In the genomic region with DNA sequence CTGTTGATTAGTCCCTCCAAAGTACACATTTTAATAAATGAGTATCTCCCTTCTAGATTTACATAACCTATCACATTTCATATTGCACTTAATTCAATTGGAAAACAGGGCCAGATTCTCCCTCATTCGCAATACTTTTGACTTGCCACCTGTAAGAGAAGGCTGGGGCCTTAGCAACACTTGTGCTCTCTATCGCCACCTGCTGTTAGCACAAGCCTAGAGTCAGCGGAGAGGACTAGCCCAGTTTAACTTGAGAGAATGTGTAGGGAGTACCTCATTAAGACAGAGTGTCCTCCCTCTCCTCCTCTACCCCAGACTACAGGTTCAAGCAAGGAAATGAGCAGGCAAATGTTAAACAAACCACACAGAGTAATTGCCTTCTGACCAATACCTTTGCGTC, we compare ENCODE assay signal across 8 mouse cellular contexts. TPM values are rescaled to one million over a fixed set of nuclear protein-coding genes. Genes with fewer than 3 reads are reported as not detected.
A peak's percentile ranks its signal among the peaks of the same experiment; 100 is the strongest.
DNase-seq lines count a peak whose midpoint lies in the region; ATAC-seq and TF ChIP-seq lines count a peak whose summit lies in the region.

No protein-coding gene starts in this region.

- no peaks in the 10 kb centered on the region for H3K27me3 ChIP-seq in kidney, embryonic 16.5 days (ENCODE audit: insufficient read depth, low read length)
- peaks cover 17% of the 10 kb centered on the region for H3K27me3 ChIP-seq in liver, embryonic 11.5 days (replicated peaks; ENCODE audit: control insufficient read depth, insufficient read depth, low read length)
- no peaks in the 10 kb centered on the region for H3K27me3 ChIP-seq in neural tube, embryonic 14.5 days (ENCODE audit: control insufficient read depth, insufficient read depth, low read length)
- H3K27me3 ChIP-seq in testis, adult 2 months (ENCODE audit: control insufficient read depth, insufficient read depth, low read length): no peaks in the 10 kb centered on the region

- no peak overlapping the region for H3K9ac ChIP-seq in kidney, embryonic 16.5 days (replicated peaks; ENCODE audit: low read length)
- H3K9ac ChIP-seq in liver, embryonic 11.5 days (ENCODE audit: low read depth, low read length): no peak overlapping the region
- H3K9ac ChIP-seq in neural tube, embryonic 14.5 days (replicated peaks; ENCODE audit: low read depth, low read length): no peak overlapping the region

- peaks cover 34% of the 10 kb centered on the region for H3K4me1 ChIP-seq in kidney, embryonic 16.5 days (ENCODE audit: insufficient read depth, low read length)
- H3K4me1 ChIP-seq in liver, embryonic 11.5 days (replicated peaks; ENCODE audit: control insufficient read depth, insufficient read depth, low read length): peaks cover 3% of the 10 kb centered on the region; the same call in 1 of the 2 replicates
- H3K4me1 ChIP-seq in neural tube, embryonic 14.5 days (ENCODE audit: control insufficient read depth, insufficient read depth, low read length): peaks cover 3% of the 10 kb centered on the region; the same call in 1 of the 2 replicates
- no peaks in the 10 kb centered on the region; the same call in 1 of the 2 replicates for H3K4me1 ChIP-seq in testis, adult 2 months (ENCODE audit: control insufficient read depth, insufficient read depth, low read length)

- peak; percentile 68 for DNase-seq in kidney, adult 11 months
- DNase-seq in cerebellum, postnatal 25 days: peak; percentile 69 to 86
- peak; percentile 90 for DNase-seq in gastrocnemius, adult 18-20 months (ENCODE audit: low spot score)
- DNase-seq in kidney, adult 8-10 months: peak; percentile 72 to 86
- no peak for DNase-seq in liver, embryonic 11.5 days (ENCODE audit: low spot score)

- no peak for TF ChIP-seq POLR2A in testis, adult 2 months (IDR thresholded peaks at IDR 0.05; ENCODE audit: control insufficient read depth, low read depth, low read length)

- no peak overlapping the region for H3K4me2 ChIP-seq in kidney, embryonic 16.5 days (replicated peaks; ENCODE audit: low read depth, low read length)
- no peak overlapping the region for H3K4me2 ChIP-seq in liver, embryonic 11.5 days
- H3K4me2 ChIP-seq in neural tube, embryonic 14.5 days (ENCODE audit: low read depth, low read length): no peak overlapping the region

- no peak for ATAC-seq in kidney, embryonic 16.5 days (ENCODE audit: low FRiP score, low TSS enrichment)
- peak; percentile 57; the same call in 1 of the 2 replicates for ATAC-seq in liver, embryonic 11.5 days (replicated peaks; ENCODE audit: low FRiP score)
- peak; percentile 50; the same call in 1 of the 2 replicates for ATAC-seq in neural tube, embryonic 14.5 days (ENCODE audit: low read depth)

- no peak overlapping the region for H3K4me3 ChIP-seq in kidney, embryonic 16.5 days (ENCODE audit: low read length)
- H3K4me3 ChIP-seq in liver, embryonic 11.5 days (ENCODE audit: low read depth, low read length): no peak overlapping the region
- H3K4me3 ChIP-seq in neural tube, embryonic 14.5 days (ENCODE audit: low read depth, low read length): no peak overlapping the region
- no peak overlapping the region for H3K4me3 ChIP-seq in testis, adult 2 months (ENCODE audit: control insufficient read depth, low read depth, low read length)

- H3K27ac ChIP-seq in kidney, embryonic 16.5 days (ENCODE audit: low read length): no peak overlapping the region
- no peak overlapping the region for H3K27ac ChIP-seq in liver, embryonic 11.5 days (ENCODE audit: low read depth, low read length)
- no peak overlapping the region for H3K27ac ChIP-seq in neural tube, embryonic 14.5 days (ENCODE audit: low read depth, low read length)
- no peak overlapping the region for H3K27ac ChIP-seq in testis, adult 2 months (ENCODE audit: control insufficient read depth, insufficient read depth, low read depth, low read length)

- H3K9me3 ChIP-seq in kidney, embryonic 16.5 days (ENCODE audit: low read length): no peaks in the 10 kb centered on the region
- no peaks in the 10 kb centered on the region for H3K9me3 ChIP-seq in liver, embryonic 11.5 days (ENCODE audit: control insufficient read depth, low read length)
- no peaks in the 10 kb centered on the region for H3K9me3 ChIP-seq in neural tube, embryonic 14.5 days (ENCODE audit: control insufficient read depth, low read length)

- WGBS in kidney, embryonic 16.5 days: 22% methylated on average over 4 of the region's 4 CpGs
- WGBS in liver, embryonic 11.5 days: 20% methylated on average over 4 of the region's 4 CpGs
- WGBS in neural tube, embryonic 14.5 days: 16% methylated on average over 4 of the region's 4 CpGs

- peak; percentile 65; the same call in 1 of the 2 replicates for TF ChIP-seq CTCF in testis, adult 2 months (IDR thresholded peaks at IDR 0.05; ENCODE audit: control insufficient read depth, insufficient read depth, insufficient replicate concordance, low read depth, low read length)

- no peaks in the 10 kb centered on the region for H3K36me3 ChIP-seq in kidney, embryonic 16.5 days (ENCODE audit: insufficient read depth, low read length)
- no peaks in the 10 kb centered on the region for H3K36me3 ChIP-seq in liver, embryonic 11.5 days (ENCODE audit: control insufficient read depth, insufficient read depth, low read length)
- no peaks in the 10 kb centered on the region for H3K36me3 ChIP-seq in neural tube, embryonic 14.5 days (ENCODE audit: control insufficient read depth, insufficient read depth, low read length)
- H3K36me3 ChIP-seq in testis, adult 2 months (ENCODE audit: control insufficient read depth, insufficient read depth, low read length): no peaks in the 10 kb centered on the region

RNA-seq across cellular contexts. Expression of gene Ccn2, which starts 4.1 kb away (rescaled TPM):
- polyA plus RNA-seq in kidney, embryonic 16.5 days (2015; fragmentation: Nextera tagmentation; extraction: Ambion mirVana): 12.2 and 13.3 TPM in 2 replicates
- 10 to 100 TPM; 16.5 to 53.2 TPM for total RNA-seq in gastrocnemius, adult 18-20 months (2021)
- 1.5 and 2.6 TPM in 2 replicates for polyA plus RNA-seq in liver, embryonic 11.5 days (2014; fragmentation: Nextera tagmentation; extraction: Ambion mirVana)
- 0.84 and 1.6 TPM in 2 replicates for polyA plus RNA-seq in neural tube, embryonic 14.5 days (2014; fragmentation: Nextera tagmentation; extraction: Ambion mirVana)
- 26.7 and 32.8 TPM in 2 replicates for polyA plus RNA-seq in testis, adult 2 months (2012; rRNA removed)
